Mouse (Mus musculus) MEL (cell line): ENCODE measurements at regions not wholly inside any gene's neighbourhood (a gene's known extent, or its start where the extent isn't known, plus 50 kb on each side); places are given as distances from the start of the nearest gene placed in this dataset.
A peak's percentile ranks its signal among the peaks of the same experiment; 100 is the strongest.

ENCODE experiments used
- DNase-seq: peaks from one replicate; pipeline ENCODE4 v3.0.0; 2011; ENCODE audit warnings: low read depth, low spot score
- H3K27ac ChIP-seq: 2 replicates; pipeline ENCODE4 v1.5.1; 2012; ENCODE audit warnings: low read depth, mild to moderate bottlenecking, control low read depth, low read length, moderate library complexity; ENCODE audit not compliant: control insufficient read depth
- H3K27me3 ChIP-seq, 2 experiments: fragments of 150-350 bp in 1 of 2; sonication (generic) in 1 of 2; 2 replicates each; pipeline ENCODE4 v1.6.1; 2012; ENCODE audit warnings: low read length in 2 of 2, mild to moderate bottlenecking in 2 of 2, improper control_type of control experiment in 1 of 2, moderate library complexity in 1 of 2; ENCODE audit not compliant: insufficient read depth in 2 of 2, control insufficient read depth in 1 of 2
- H3K36me3 ChIP-seq, 2 experiments: 2 replicates each; pipeline ENCODE4 v1.6.1; 2012 to 2014; ENCODE audit warnings: low read length in 2 of 2, improper control_type of control experiment in 1 of 2, inconsistent platforms in 1 of 2, mild to moderate bottlenecking in 1 of 2; ENCODE audit not compliant: insufficient read depth in 2 of 2, control insufficient read depth in 1 of 2
- H3K4me1 ChIP-seq, 2 experiments: fragments of 150-350 bp in 1 of 2; sonication (generic) in 1 of 2; 2 replicates each; pipeline ENCODE4 v1.6.1; 2012; ENCODE audit warnings: low read length in 2 of 2, improper control_type of control experiment in 1 of 2, mild to moderate bottlenecking in 1 of 2; ENCODE audit not compliant: insufficient read depth in 2 of 2, control insufficient read depth in 1 of 2
- H3K4me3 ChIP-seq, 2 experiments: fragments of 150-350 bp in 1 of 2; sonication (generic) in 1 of 2; 2 replicates each; pipeline ENCODE4 v1.5.1; 2012; ENCODE audit warnings: low read depth in 2 of 2, low read length in 2 of 2, mild to moderate bottlenecking in 2 of 2, moderate library complexity in 2 of 2, control low read depth in 1 of 2, improper control_type of control experiment in 1 of 2; ENCODE audit not compliant: control insufficient read depth in 1 of 2, insufficient read depth in 1 of 2
- H3K79me2 ChIP-seq: 2 replicates; pipeline ENCODE4 v1.6.1; 2012; ENCODE audit warnings: mild to moderate bottlenecking, low read length, moderate library complexity; ENCODE audit not compliant: control insufficient read depth, poor library complexity, insufficient read depth
- H3K9ac ChIP-seq: 2 replicates; pipeline ENCODE4 v1.6.1; 2012; ENCODE audit warnings: low read depth, mild to moderate bottlenecking, control low read depth, low read length, moderate library complexity; ENCODE audit not compliant: control insufficient read depth, poor library complexity, severe bottlenecking
- H3K9me3 ChIP-seq: fragments of 150-350 bp; sonication (generic); replicated peaks from 2 replicates; pipeline ENCODE4 v1.6.1; 2012; ENCODE audit warnings: mild to moderate bottlenecking, low read length, improper control_type of control experiment, moderate library complexity; ENCODE audit not compliant: insufficient read depth
- CHD1 ChIP-seq: IDR thresholded peaks from 2 replicates; pipeline ENCODE4 v1.6.1; 2012; ENCODE audit warnings: low read depth, mild to moderate bottlenecking, inconsistent platforms, low read length, improper control_type of control experiment
- CTCF ChIP-seq, 3 experiments: IDR thresholded peaks in 2 of 3; conservative IDR thresholded peaks in 1 of 3; 2 replicates each; pipeline ENCODE4 v1.5.1; 2011 to 2012; ENCODE audit warnings: low read length in 3 of 3, low read depth in 2 of 3, mild to moderate bottlenecking in 2 of 3, improper control_type of control experiment in 1 of 3, inconsistent platforms in 1 of 3, mixed read lengths in 1 of 3, moderate library complexity in 1 of 3; ENCODE audit not compliant: control insufficient read depth in 1 of 3, insufficient read depth in 1 of 3, poor library complexity in 1 of 3, severe bottlenecking in 1 of 3
- E2F4 ChIP-seq: IDR thresholded peaks from 2 replicates; pipeline ENCODE4 v1.6.1; 2011; ENCODE audit warnings: low read depth, low read length, improper control_type of control experiment, borderline replicate concordance
- ELF1 ChIP-seq: IDR thresholded peaks from 2 replicates; pipeline ENCODE4 v1.6.1; 2014; ENCODE audit warnings: low read depth, mild to moderate bottlenecking, inconsistent platforms, low read length, improper control_type of control experiment, moderate library complexity
- EP300 ChIP-seq, 2 experiments: IDR thresholded peaks; 2 replicates each; pipeline ENCODE4 v1.6.1; 2011; ENCODE audit warnings: improper control_type of control experiment in 2 of 2, low read length in 2 of 2, low read depth in 1 of 2, mild to moderate bottlenecking in 1 of 2
- HCFC1 ChIP-seq: IDR thresholded peaks from 2 replicates; pipeline ENCODE4 v1.6.1; 2012; ENCODE audit warnings: low read depth, mild to moderate bottlenecking, inconsistent platforms, low read length, improper control_type of control experiment, moderate library complexity
- KAT2A ChIP-seq: conservative IDR thresholded peaks from 2 replicates; pipeline ENCODE4 v1.6.1; 2012; ENCODE audit warnings: low read depth, low read length, improper control_type of control experiment, inconsistent platforms
- MEF2A ChIP-seq: IDR thresholded peaks from 2 replicates; pipeline ENCODE4 v1.6.1; 2014; ENCODE audit warnings: low read depth, mild to moderate bottlenecking, inconsistent platforms, low read length, improper control_type of control experiment; ENCODE audit not compliant: poor library complexity, insufficient replicate concordance, severe bottlenecking; ENCODE audit errors: extremely low read depth
- MXI1 ChIP-seq: IDR thresholded peaks from 2 replicates; pipeline ENCODE4 v1.6.1; 2011; ENCODE audit warnings: mild to moderate bottlenecking, low read depth, low read length, improper control_type of control experiment
- MYC ChIP-seq: IDR thresholded peaks from 2 replicates; pipeline ENCODE4 v1.6.1; 2011; ENCODE audit warnings: low read depth, mild to moderate bottlenecking, low read length, improper control_type of control experiment, moderate library complexity
- NELFE ChIP-seq: IDR thresholded peaks from 2 replicates; pipeline ENCODE4 v1.6.1; 2011; ENCODE audit warnings: low read depth, low read length, improper control_type of control experiment
- RAD21 ChIP-seq: IDR thresholded peaks from 2 replicates; pipeline ENCODE4 v1.6.1; 2011; ENCODE audit warnings: mild to moderate bottlenecking, low read depth, low read length, improper control_type of control experiment
- TAL1 ChIP-seq: IDR thresholded peaks from 2 replicates; pipeline ENCODE4 v1.6.1; 2012; ENCODE audit warnings: mild to moderate bottlenecking, inconsistent platforms, low read length, moderate library complexity, mixed read lengths
- TBP ChIP-seq: IDR thresholded peaks from 2 replicates; pipeline ENCODE4 v1.8.0; 2011; ENCODE audit warnings: low read depth, low read length, improper control_type of control experiment
- USF1 ChIP-seq: IDR thresholded peaks from 2 replicates; pipeline ENCODE4 v1.6.1; 2014; ENCODE audit warnings: low read depth, mild to moderate bottlenecking, inconsistent platforms, low read length, improper control_type of control experiment, moderate library complexity
- USF2 ChIP-seq, 2 experiments: IDR thresholded peaks; 2 replicates each; pipeline ENCODE4 v1.6.1; 2011 to 2012; ENCODE audit warnings: improper control_type of control experiment in 2 of 2, low read length in 2 of 2, borderline replicate concordance in 1 of 2, inconsistent platforms in 1 of 2, low read depth in 1 of 2, mild to moderate bottlenecking in 1 of 2; ENCODE audit not compliant: insufficient read depth in 1 of 2
- ZC3H11A ChIP-seq: IDR thresholded peaks from 2 replicates; pipeline ENCODE4 v1.6.1; 2012; ENCODE audit warnings: low read depth, mild to moderate bottlenecking, inconsistent platforms, low read length, improper control_type of control experiment
- ZMIZ1 ChIP-seq: IDR thresholded peaks from 2 replicates; pipeline ENCODE4 v1.6.1; 2012; ENCODE audit warnings: low read depth, mild to moderate bottlenecking, inconsistent platforms, low read length, improper control_type of control experiment, moderate library complexity
- ZNF384 ChIP-seq: IDR thresholded peaks from 2 replicates; pipeline ENCODE4 v1.6.1; 2012; ENCODE audit warnings: low read depth, mild to moderate bottlenecking, inconsistent platforms, low read length, improper control_type of control experiment

DNA sequence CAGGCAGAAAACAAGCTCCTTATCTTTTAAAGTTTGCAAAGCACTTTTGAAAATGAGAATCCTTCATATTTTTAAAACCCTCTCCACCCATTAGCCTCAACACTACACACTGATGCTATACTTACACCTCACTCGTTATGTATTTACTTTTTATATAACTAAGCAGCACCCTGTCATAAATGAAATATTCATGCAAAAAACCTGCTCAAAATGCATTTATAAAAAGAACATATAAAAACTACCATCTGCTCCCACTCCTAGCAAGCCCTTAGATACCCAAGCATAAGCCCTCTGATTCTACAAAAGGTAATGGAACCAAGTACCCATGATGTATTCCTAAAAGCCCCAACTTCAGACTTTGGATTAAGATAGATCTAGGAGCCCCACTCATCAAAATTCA, 426.7 kb upstream of the Mef2c start:
- no peak overlapping the region for H3K27ac ChIP-seq
- H3K9ac ChIP-seq: no peak overlapping the region
- H3K4me3 ChIP-seq: no peak overlapping the region

DNA sequence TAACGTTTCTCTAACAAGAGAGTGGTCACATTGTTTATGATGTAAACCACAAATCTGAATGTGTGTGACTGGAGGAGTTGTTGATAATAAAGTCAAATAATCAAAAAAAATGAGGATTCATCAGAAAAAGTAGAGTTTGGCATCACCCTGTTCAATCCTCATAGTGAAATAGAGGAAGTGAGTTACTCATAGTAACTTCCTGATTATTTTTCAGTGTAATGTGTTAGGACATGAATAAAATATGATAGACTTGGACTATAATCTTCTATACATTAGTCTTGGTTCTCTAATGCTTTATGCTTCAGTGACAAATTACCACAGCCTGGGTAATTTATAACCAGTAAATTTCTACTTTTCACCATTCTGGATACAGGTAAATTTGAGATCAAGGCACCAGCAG, 424.5 kb upstream of the Mef2c start:
- H3K4me1 ChIP-seq: peaks cover 0 to 2% of the 10 kb centered on the region in 2 experiments; a peak in 1 of 4 replicates
- TF ChIP-seq RAD21: no peak
- TF ChIP-seq ZC3H11A: no peak
- 0 out of 2 replicates have a peak, but pooled peaks have one; percentile 22 for TF ChIP-seq ELF1
- TF ChIP-seq USF2 (IDR thresholded peaks at IDR 0.05; ENCODE audit: borderline replicate concordance in 1 of 2, insufficient read depth in 1 of 2, low read depth in 1 of 2, low read length in 2 of 2): no peak
- 0 out of 2 replicates have a peak, but pooled peaks have one; percentile 34 for TF ChIP-seq ZNF384
- TF ChIP-seq, all 39 proteins: peak for 2
- H3K27ac ChIP-seq: no peak overlapping the region

More for the DNA sequence above, 426.7 kb upstream of the Mef2c start:
- Histone ChIP-seq H3K4me1 (peaks cover 5% of the 10 kb centered on the region in 2 experiments; a peak in 2 of 4 replicates), H3K36me3 (peaks cover 0 to 15% of the 10 kb centered on the region in 2 experiments; a peak in 2 of 4 replicates), H3K79me2 (no peaks in the 10 kb centered on the region), H3K9me3 (no peaks in the 10 kb centered on the region), H3K27me3 (no peaks in the 10 kb centered on the region)
- DNase-seq: no peak
- TF ChIP-seq TBP (no peak), EP300 (IDR thresholded peaks at IDR 0.05; ENCODE audit: low read depth in 1 of 2, low read length in 2 of 2) (no peak), ELF1 (no peak), ZNF384 (no peak)

DNA sequence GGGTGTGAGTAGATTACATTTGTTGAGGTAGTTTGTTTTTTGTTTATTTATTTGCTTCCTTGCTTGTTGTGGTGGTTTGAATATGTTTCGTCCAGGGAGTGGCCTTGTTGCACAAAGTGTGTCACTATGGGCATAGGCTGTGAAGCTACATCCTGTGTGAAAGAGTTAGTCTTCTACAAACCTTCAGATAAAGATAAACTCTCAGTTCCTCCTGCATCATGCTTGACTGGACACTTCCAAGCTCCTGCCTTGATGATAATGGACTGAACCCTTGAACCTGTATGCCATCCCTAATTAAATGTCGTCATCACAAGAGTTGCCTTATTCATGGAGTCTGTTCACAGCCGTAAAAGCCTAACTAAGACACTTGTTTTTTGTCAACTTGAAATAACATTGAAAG, 418.9 kb upstream of the Mef2c start:
- H3K27ac ChIP-seq: no peak overlapping the region
- DNase-seq: no peak

More for the DNA sequence above, 424.5 kb upstream of the Mef2c start:
- Histone ChIP-seq H3K79me2 (no peaks in the 10 kb centered on the region), H3K9ac (no peak overlapping the region), H3K36me3 (peaks cover 0 to 5% of the 10 kb centered on the region in 2 experiments; a peak in 2 of 4 replicates), H3K9me3 (no peaks in the 10 kb centered on the region), H3K27me3 (no peaks in the 10 kb centered on the region), H3K4me3 (no peak overlapping the region)
- peak; percentile 32 for DNase-seq

More for the DNA sequence above, 418.9 kb upstream of the Mef2c start:
- Histone ChIP-seq H3K9me3 (no peaks in the 10 kb centered on the region), H3K27me3 (no peaks in the 10 kb centered on the region), H3K4me1 (no peaks in the 10 kb centered on the region), H3K79me2 (no peaks in the 10 kb centered on the region), H3K4me3 (no peak overlapping the region), H3K36me3 (no peaks in the 10 kb centered on the region), H3K9ac (no peak overlapping the region)
- TF ChIP-seq ZNF384 (no peak), ZMIZ1 (no peak), KAT2A (no peak), CHD1 (no peak), E2F4 (no peak), TAL1 (no peak), MEF2A (no peak), HCFC1 (no peak), USF1 (no peak), MXI1 (no peak), ELF1 (no peak), MYC (no peak), CTCF (IDR thresholded peaks at IDR 0.05 in 2 of 3, conservative IDR thresholded peaks at IDR 0.05 in 1 of 3; ENCODE audit: control insufficient read depth in 1 of 3, insufficient read depth in 1 of 3, low read depth in 2 of 3, low read length in 3 of 3, poor library complexity in 1 of 3, severe bottlenecking in 1 of 3) (no peak), RAD21 (no peak), EP300 (IDR thresholded peaks at IDR 0.05; ENCODE audit: low read depth in 1 of 2, low read length in 2 of 2) (no peak), NELFE (no peak)
